Mouse (Mus musculus) embryonic facial prominence, embryonic 13.5 days (tissue): ENCODE data around the gene Zfp592. TPM values are rescaled to one million over a fixed set of nuclear protein-coding genes. Genes with fewer than 3 reads are reported as not detected.

Experiments
- ATAC-seq: fragments of 200-750 bp; cut with Nextera tagmentation; 2 replicates; pipeline ENCODE4 v1.8.0; 2017; ENCODE audit warnings: low read depth; ENCODE audit not compliant: insufficient number of reproducible peaks, insufficient read depth, low FRiP score, low TSS enrichment
- H3K27ac ChIP-seq: fragments of 300-500 bp; sonication (generic); 2 replicates; pipeline ENCODE4 v1.5.1; 2015; ENCODE audit warnings: moderate library complexity, mild to moderate bottlenecking, inconsistent platforms
- H3K27me3 ChIP-seq: fragments of 300-500 bp; sonication (generic); 2 replicates; pipeline ENCODE4 v1.6.1; 2015; ENCODE audit warnings: mild to moderate bottlenecking, inconsistent platforms
- H3K36me3 ChIP-seq: fragments of 300-500 bp; sonication (generic); 2 replicates; pipeline ENCODE4 v1.6.1; 2015; ENCODE audit warnings: mild to moderate bottlenecking, inconsistent platforms
- H3K4me1 ChIP-seq: fragments of 300-500 bp; sonication (generic); 2 replicates; pipeline ENCODE4 v1.6.1; 2015; ENCODE audit warnings: inconsistent platforms
- H3K4me2 ChIP-seq: fragments of 300-500 bp; sonication (generic); 2 replicates; pipeline ENCODE4 v1.6.1; 2015; ENCODE audit warnings: moderate library complexity, mild to moderate bottlenecking, inconsistent platforms
- H3K4me3 ChIP-seq: fragments of 300-500 bp; sonication (generic); 2 replicates; pipeline ENCODE4 v1.5.1; 2015; ENCODE audit warnings: mild to moderate bottlenecking, inconsistent platforms
- H3K9ac ChIP-seq: fragments of 300-500 bp; sonication (generic); 2 replicates; pipeline ENCODE4 v1.6.1; 2015; ENCODE audit warnings: mild to moderate bottlenecking, inconsistent platforms
- H3K9me3 ChIP-seq: fragments of 300-500 bp; sonication (generic); 2 replicates; pipeline ENCODE4 v1.6.1; 2016; ENCODE audit warnings: inconsistent platforms
- WGBS: fragments of 180-500 bp; shearing (Covaris S2); methylation state at CpG from one replicate; pipeline ENCODE4 v1.1.7; 2015; ENCODE audit warnings: mixed read lengths; 5-methylcytosine and 5-hydroxymethylcytosine counted together
- polyA plus RNA-seq: library from polyadenylated mRNA; unstranded; fragments of >200 nt; fragmentation: Nextera tagmentation; extraction: Ambion mirVana; gene quantifications from 2 replicates; pipeline ENCODE4 v1.2.1, GENCODE M21; 2015

Zfp592 gene
- polyA plus RNA-seq, 1 experiment from 2014 or later: 12.3 TPM

DNA sequence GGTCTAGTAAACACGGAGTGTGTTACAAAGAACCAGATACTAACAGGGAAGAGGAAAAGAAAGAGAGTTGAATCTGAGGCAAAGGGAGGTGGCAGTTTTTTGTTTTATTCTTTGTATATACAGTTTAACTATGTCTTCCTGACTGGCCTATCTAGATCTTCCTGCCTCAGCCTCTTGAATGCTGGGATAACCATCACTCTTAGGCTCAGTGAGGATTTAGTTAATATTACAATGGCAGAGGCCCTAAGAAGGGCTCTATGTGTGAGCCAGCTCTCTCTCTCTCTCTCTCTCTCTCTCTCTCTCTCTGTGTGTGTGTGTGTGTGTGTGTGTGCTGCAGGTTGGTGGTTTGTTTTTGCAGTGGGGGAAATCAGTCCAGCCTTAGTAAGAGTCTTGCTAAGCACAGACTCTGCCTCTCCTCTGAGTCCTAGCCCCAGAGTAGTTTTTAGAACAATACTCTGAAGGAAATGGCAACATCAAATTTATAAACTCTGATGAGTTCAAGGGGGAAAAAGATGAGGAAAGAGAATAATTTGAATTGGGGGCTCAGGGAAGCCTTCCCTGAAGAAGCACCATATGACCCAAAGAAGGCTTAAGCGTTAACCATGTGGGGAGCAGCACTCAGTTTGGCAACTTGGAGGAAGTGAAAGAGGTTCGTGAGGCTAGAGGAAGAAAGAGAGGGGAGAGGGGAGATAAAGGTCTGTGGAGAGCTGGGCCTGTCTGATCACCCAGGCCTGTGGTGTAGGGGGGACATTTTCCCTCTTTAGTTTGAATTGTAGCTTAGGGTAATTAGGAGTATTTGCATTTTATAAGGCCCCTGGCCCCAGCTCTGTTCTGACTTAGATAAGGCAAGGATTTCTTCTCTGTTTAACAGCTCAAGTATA, 2.0 kb downstream of the Zfp592 start:
- no peak overlapping the region for H3K9ac ChIP-seq
- peak overlapping the region; percentile 92; the same call in 1 of the 2 replicates for H3K4me3 ChIP-seq
- no peaks in the 10 kb centered on the region; the same call in 1 of the 2 replicates for H3K36me3 ChIP-seq
- no peaks in the 10 kb centered on the region for H3K27me3 ChIP-seq
- no peak for ATAC-seq
- WGBS: 71% methylated on average over 3 of the region's 3 CpGs
- peaks cover 32% of the 10 kb centered on the region for H3K4me1 ChIP-seq
- H3K4me2 ChIP-seq: peak overlapping the region; percentile 80
- no peak overlapping the region for H3K27ac ChIP-seq
- H3K9me3 ChIP-seq: no peaks in the 10 kb centered on the region

DNA sequence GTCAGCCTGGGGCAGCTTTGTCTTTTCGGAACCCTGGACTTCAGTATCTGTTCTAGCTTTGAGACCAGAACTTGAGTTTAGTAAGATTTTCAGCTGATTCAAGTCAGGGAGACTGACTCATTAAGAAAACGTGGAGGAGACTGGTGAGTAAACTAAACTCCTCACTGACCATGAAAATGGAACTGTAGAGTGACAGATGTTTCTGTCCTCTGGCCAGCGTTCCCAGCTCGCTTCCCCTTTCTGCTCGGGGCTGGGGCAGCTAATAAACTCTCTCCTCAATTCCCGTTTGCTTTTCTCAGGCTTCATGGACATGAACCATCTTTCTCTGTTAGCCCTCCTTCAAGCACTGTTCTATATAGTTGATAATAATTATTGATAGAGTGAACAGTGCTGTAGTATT, 4.3 kb downstream of the Zfp592 start:
- H3K36me3 ChIP-seq: no peaks in the 10 kb centered on the region; the same call in 1 of the 2 replicates
- peaks cover 21% of the 10 kb centered on the region for H3K4me1 ChIP-seq
- 65% methylated on average over 6 of the region's 6 CpGs for WGBS
- no peak overlapping the region for H3K27ac ChIP-seq
- ATAC-seq: no peak
- H3K4me3 ChIP-seq: no peak overlapping the region
- no peak overlapping the region for H3K4me2 ChIP-seq
- no peaks in the 10 kb centered on the region for H3K9me3 ChIP-seq
- no peak overlapping the region for H3K9ac ChIP-seq
- H3K27me3 ChIP-seq: no peaks in the 10 kb centered on the region

DNA sequence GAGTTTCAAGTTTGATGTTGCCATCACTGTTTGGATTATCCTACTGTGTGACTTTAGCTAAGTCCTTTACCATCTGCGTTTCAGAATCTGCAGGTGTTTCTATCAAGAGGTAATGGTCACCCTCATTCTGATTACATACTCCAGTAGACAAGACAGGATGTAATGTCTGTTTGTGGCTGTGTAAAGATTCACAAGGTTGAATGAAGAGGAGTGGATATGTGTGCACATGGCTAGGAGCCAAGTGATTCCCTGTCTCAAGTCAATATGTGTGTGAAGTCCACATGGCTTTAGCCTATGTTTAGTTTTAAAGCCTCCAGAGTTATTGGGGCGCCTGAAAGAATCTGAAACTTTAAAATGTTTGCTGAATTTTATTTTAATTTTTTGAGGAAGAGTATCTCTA, 6.1 kb downstream of the Zfp592 start:
- H3K4me3 ChIP-seq: no peak overlapping the region
- H3K9me3 ChIP-seq: no peaks in the 10 kb centered on the region
- H3K27me3 ChIP-seq: no peaks in the 10 kb centered on the region
- H3K4me1 ChIP-seq: peaks cover 16% of the 10 kb centered on the region
- H3K4me2 ChIP-seq: no peak overlapping the region
- no peak overlapping the region for H3K9ac ChIP-seq
- H3K36me3 ChIP-seq: no peaks in the 10 kb centered on the region; the same call in 1 of the 2 replicates
- no peak overlapping the region for H3K27ac ChIP-seq
- no peak for ATAC-seq
- 92% methylated on average over 2 of the region's 2 CpGs for WGBS

DNA sequence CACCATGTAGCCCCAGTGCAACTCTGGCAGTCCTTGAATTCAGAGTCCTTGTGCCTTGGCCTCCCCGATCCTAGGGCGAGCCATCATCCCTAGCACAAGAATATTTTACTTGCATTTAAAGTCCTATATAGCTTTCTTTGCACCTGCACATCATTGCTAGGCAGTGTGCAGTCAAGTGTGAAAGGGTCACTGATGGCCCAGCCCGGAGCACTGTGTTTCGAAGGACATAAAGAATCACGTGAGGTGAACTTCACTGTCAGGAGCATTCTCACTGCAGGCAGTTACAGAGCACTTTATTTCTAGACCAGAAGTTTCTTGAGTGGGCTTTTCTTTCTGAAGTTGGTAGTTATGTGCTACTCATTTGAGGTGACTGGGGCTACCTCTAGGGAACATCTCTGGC, 8.4 kb downstream of the Zfp592 start:
- 88% methylated on average over 5 of the region's 5 CpGs for WGBS
- Histone ChIP-seq H3K4me3 (no peak overlapping the region), H3K4me1 (no peaks in the 10 kb centered on the region), H3K36me3 (no peaks in the 10 kb centered on the region; the same call in 1 of the 2 replicates), H3K9ac (no peak overlapping the region), H3K9me3 (no peaks in the 10 kb centered on the region), H3K27me3 (no peaks in the 10 kb centered on the region), H3K4me2 (no peak overlapping the region), H3K27ac (no peak overlapping the region)
- no peak for ATAC-seq

DNA sequence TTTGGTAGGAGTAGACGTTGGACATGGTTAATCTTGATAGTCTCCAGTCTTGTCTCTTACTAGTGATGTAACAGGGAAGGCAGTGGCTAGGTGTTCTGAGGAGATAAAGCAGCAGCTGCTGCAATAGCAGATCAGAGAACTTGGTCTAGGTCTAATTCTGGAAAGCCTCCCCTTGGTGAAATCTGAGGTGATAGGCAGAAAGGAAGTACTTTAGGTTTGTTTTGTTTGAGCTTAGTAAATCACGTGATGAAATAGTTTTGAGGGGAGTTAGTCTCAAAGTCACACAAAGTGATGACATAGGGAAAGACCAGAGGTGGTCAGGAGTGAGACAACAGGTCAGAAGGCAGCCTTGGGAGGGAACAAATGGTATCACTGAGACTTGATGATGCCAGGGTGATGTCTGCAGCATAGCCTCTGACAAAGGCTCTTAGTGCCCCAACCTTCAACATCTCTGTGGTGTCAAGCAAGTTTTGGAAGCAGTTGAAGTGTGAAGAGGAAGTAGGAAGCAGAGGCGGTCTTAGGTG, 11.1 kb downstream of the Zfp592 start:
- no peaks in the 10 kb centered on the region for H3K4me1 ChIP-seq
- 74% methylated on average over 3 of the region's 3 CpGs for WGBS
- no peaks in the 10 kb centered on the region for H3K9me3 ChIP-seq
- no peak overlapping the region for H3K9ac ChIP-seq
- no peak overlapping the region for H3K27ac ChIP-seq
- peaks cover 7% of the 10 kb centered on the region for H3K36me3 ChIP-seq
- H3K4me2 ChIP-seq: no peak overlapping the region
- H3K27me3 ChIP-seq: no peaks in the 10 kb centered on the region
- ATAC-seq: no peak
- H3K4me3 ChIP-seq: no peak overlapping the region

DNA sequence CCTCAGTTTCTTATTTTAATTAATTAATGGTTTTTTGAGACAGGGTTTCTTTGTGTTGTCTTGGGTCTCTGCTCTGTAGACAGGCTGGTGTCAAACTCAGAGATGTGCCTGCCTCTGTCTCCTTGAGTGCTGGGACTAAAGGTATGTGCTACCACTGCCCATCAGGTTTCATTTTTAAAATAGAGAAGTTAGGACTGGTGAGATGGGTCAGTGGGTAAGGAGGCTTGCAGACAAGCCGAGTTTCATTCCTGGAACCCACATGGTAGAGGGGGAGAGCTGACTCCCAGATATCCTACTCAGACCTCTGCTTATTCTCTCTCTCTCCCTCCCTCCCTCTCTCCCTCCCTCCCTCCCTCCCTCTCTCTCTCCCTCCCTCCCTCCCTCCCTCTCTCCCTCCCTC, 12.5 kb downstream of the Zfp592 start:
- no peak overlapping the region for H3K4me3 ChIP-seq

DNA sequence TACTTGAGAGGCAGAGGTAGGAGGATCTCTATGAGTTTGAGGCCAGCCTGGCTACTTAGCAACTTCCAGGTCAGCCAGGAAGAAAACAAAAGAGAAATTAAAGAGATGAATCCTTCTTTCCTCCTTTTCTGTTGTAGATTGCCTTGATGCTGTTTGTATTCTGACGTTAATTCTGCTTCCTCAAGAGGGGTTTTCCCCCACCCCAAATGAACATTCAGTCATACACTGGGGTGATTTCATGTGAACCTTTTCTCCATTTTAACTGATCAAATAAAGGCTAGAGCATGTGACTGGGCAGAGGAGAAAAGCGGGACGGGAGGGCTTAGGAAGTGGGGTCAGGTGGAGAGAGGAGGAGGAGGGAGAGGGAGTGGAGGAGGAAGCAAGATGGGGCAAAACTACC, 14.8 kb downstream of the Zfp592 start:
- WGBS: 89% methylated on average over 3 of the region's 3 CpGs
- no peaks in the 10 kb centered on the region for H3K4me1 ChIP-seq
- no peak for ATAC-seq
- peaks cover 33% of the 10 kb centered on the region for H3K36me3 ChIP-seq
- no peaks in the 10 kb centered on the region for H3K9me3 ChIP-seq
- no peak overlapping the region for H3K9ac ChIP-seq
- no peak overlapping the region for H3K27ac ChIP-seq
- H3K4me2 ChIP-seq: no peak overlapping the region
- H3K27me3 ChIP-seq: no peaks in the 10 kb centered on the region
- no peak overlapping the region for H3K4me3 ChIP-seq

More for the DNA sequence above, 12.5 kb downstream of the Zfp592 start:
- Histone ChIP-seq H3K9me3 (no peaks in the 10 kb centered on the region), H3K4me1 (no peaks in the 10 kb centered on the region), H3K27me3 (no peaks in the 10 kb centered on the region), H3K4me2 (no peak overlapping the region), H3K9ac (no peak overlapping the region), H3K36me3 (peaks cover 19% of the 10 kb centered on the region), H3K27ac (no peak overlapping the region)
- no peak for ATAC-seq
- WGBS: 69% methylated on average over 1 of the region's 1 CpGs

DNA sequence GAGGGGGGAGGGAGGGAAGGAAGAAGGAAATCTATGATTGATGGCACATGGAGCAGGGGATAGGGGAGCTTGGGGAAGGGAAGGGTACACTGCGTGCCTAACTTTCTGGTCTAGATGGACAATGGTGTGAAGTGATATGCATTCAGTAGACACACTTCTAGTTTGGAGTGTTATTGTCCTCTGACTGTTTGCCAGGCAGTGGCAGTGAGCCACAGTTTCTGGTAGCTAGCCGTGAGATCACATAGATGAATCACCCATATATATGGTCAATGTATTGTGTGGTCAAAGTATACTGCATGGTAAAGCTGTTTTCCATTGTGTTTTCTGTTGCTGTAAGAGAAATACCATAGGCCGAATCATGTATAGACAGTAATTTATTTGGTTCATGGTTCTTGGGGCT, 18.1 kb downstream of the Zfp592 start:
- Histone ChIP-seq H3K27me3 (no peaks in the 10 kb centered on the region), H3K4me3 (no peak overlapping the region), H3K4me1 (no peaks in the 10 kb centered on the region), H3K9me3 (no peaks in the 10 kb centered on the region), H3K9ac (no peak overlapping the region), H3K27ac (no peak overlapping the region), H3K36me3 (peaks cover 35% of the 10 kb centered on the region), H3K4me2 (no peak overlapping the region)
- ATAC-seq: no peak
- 97% methylated on average over 3 of the region's 3 CpGs for WGBS

DNA sequence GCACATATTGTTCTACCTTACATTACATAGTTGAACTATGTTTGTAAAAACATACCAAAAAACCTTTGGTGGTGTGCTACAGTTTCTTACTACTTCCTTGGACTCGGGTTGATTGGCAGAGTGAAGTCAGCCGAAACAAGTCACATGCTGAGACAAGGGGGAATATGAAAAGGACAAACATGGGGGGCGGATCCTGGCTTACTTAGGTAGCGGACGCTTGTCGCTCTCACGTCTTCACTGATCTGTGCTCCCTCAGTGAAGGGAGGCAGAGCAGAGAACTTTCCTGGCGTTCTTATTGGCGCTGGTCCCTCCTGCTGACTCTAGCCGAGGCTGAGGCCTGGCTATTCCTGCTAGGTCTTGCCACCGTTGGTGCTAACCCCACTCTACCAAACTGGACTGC, 26.8 kb downstream of the Zfp592 start:
- 74% methylated on average over 11 of the region's 11 CpGs for WGBS
- Histone ChIP-seq H3K27ac (no peak overlapping the region), H3K27me3 (no peaks in the 10 kb centered on the region), H3K36me3 (peaks cover 31% of the 10 kb centered on the region), H3K4me3 (no peak overlapping the region), H3K9me3 (no peaks in the 10 kb centered on the region), H3K4me2 (no peak overlapping the region), H3K9ac (no peak overlapping the region), H3K4me1 (no peaks in the 10 kb centered on the region)
- no peak for ATAC-seq

DNA sequence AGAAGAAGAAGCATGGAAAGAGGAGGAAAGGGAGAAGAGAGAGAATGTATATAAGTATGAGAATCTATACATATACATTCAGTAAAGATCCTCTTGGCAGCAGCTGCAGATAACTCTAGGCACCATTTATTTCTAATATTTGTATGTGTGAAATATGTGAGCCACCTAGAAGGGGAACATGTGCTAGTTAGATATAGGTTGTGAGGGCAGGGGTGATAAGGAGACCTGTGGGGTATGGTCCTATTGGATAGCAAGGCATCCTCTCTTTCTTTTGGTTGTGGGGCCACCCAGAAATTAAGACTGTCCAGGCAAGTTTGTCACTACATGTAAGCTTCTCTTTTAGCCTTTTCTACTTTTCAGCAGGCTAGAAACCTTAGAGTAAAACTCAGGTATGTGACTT, 29.2 kb downstream of the Zfp592 start:
- Histone ChIP-seq H3K9me3 (no peaks in the 10 kb centered on the region), H3K4me2 (no peak overlapping the region), H3K4me3 (no peak overlapping the region), H3K27ac (no peak overlapping the region), H3K9ac (no peak overlapping the region), H3K27me3 (no peaks in the 10 kb centered on the region), H3K36me3 (peaks cover 54% of the 10 kb centered on the region), H3K4me1 (no peaks in the 10 kb centered on the region)
- ATAC-seq: no peak

DNA sequence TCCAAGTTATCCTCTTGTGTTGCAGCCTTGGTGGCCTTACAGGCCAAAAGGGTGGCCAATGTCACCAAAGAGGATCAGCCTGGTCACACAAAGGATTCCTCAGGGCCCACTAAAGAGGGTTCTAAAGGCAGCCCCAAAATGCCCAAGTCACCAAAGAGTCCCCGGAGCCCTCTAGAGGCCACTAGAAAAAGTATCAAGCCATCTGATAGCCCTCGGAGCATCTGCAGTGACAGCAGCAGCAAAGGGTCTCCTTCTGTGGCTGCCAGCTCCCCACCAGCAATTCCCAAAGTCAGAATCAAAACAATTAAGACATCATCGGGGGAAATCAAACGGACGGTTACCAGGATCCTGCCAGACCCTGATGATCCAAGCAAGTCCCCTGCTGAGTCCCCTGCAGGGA, 30.6 kb downstream of the Zfp592 start:
- H3K27ac ChIP-seq: no peak overlapping the region
- H3K4me3 ChIP-seq: no peak overlapping the region
- H3K27me3 ChIP-seq: no peaks in the 10 kb centered on the region
- peaks cover 59% of the 10 kb centered on the region for H3K36me3 ChIP-seq
- no peaks in the 10 kb centered on the region for H3K4me1 ChIP-seq
- H3K9ac ChIP-seq: no peak overlapping the region
- 63% methylated on average over 5 of the region's 5 CpGs for WGBS
- no peak for ATAC-seq
- no peak overlapping the region for H3K4me2 ChIP-seq
- no peaks in the 10 kb centered on the region for H3K9me3 ChIP-seq

DNA sequence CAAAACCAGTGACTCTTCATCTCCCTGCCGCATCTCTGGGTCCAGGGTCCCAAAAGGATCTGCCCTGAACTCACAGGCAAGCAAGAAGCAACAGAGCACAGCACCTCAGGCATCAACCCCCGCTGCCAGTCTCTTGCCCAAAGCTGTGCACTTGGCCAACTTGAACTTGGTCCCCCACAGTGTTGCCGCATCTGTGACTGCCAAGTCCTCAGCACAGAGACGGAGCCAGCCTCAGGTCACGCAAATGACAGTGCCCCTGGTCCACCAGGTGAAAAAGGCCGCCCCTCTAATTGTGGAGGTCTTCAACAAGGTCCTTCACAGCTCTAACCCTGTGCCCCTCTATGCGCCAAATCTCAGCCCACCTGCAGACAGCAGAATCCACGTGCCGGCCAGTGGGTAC, 31.2 kb downstream of the Zfp592 start:
- ATAC-seq: no peak
- H3K4me1 ChIP-seq: no peaks in the 10 kb centered on the region
- no peak overlapping the region for H3K4me3 ChIP-seq
- H3K27ac ChIP-seq: no peak overlapping the region
- H3K36me3 ChIP-seq: peaks cover 64% of the 10 kb centered on the region
- WGBS: 96% methylated on average over 9 of the region's 9 CpGs
- H3K9ac ChIP-seq: no peak overlapping the region
- no peaks in the 10 kb centered on the region for H3K27me3 ChIP-seq
- H3K4me2 ChIP-seq: no peak overlapping the region
- no peaks in the 10 kb centered on the region for H3K9me3 ChIP-seq
